Comparison of ENCODE assay signal across 8 mouse cellular contexts in the genomic region with DNA sequence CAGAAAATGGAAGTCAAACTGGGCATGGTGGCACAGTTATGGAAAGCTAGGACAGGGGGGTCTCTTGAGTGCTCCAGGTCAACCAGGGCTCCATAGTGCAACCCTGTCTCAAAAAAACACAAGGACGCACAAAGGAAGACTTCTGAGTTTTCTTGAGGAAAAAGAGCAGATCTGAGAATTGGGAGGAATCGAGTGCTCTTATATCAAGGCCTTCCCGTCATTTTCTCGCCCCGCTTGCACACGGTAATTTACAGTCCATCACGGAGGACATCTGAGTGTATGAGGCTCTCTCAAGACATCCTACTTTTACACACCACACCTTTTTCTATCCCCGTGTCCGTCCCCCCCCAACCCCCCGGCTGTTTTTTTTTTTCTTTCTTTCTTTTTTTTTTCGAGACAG. TPM values are rescaled to one million over a fixed set of nuclear protein-coding genes. Genes with fewer than 3 reads are reported as not detected.
DNase-seq lines count a peak whose midpoint lies in the region; ATAC-seq and TF ChIP-seq lines count a peak whose summit lies in the region.

No protein-coding gene starts in this region.

- peak overlapping the region; percentile 90 for H3K9ac ChIP-seq in heart, embryonic 12.5 days
- H3K9ac ChIP-seq in forebrain, embryonic 12.5 days, result no peak overlapping the region; the same call in 1 of the 2 replicates
- H3K9ac ChIP-seq in liver, postnatal 0 days (replicated peaks), result peak overlapping the region; percentile 95

- H3K36me3 ChIP-seq in heart, embryonic 12.5 days, result peaks cover 10% of the 10 kb centered on the region
- H3K36me3 ChIP-seq in E14TG2a.4 (ENCODE audit: insufficient read depth, low read length), result peaks cover 19% of the 10 kb centered on the region
- peaks cover 11% of the 10 kb centered on the region for H3K36me3 ChIP-seq in forebrain, embryonic 12.5 days (replicated peaks)
- H3K36me3 ChIP-seq in liver, postnatal 0 days (replicated peaks; ENCODE audit: insufficient read depth, low read length), result peaks cover 5% of the 10 kb centered on the region

- WGBS in heart, embryonic 12.5 days, result 52% methylated on average over 11 of the region's 11 CpGs
- 71% methylated on average over 11 of the region's 11 CpGs for WGBS in forebrain, embryonic 12.5 days
- 35% methylated on average over 11 of the region's 11 CpGs for WGBS in liver, postnatal 0 days (ENCODE audit: insufficient replicate concordance)

- H3K4me2 ChIP-seq in heart, embryonic 12.5 days, result peak overlapping the region; percentile 81
- H3K4me2 ChIP-seq in forebrain, embryonic 12.5 days, result peak overlapping the region; percentile 76
- peak overlapping the region; percentile 88 for H3K4me2 ChIP-seq in liver, postnatal 0 days (ENCODE audit: low read depth, low read length)

- ATAC-seq in heart, embryonic 12.5 days (ENCODE audit: insufficient number of reproducible peaks, low FRiP score), result no peak
- no peak; the same call in 1 of the 2 replicates for ATAC-seq in forebrain, embryonic 12.5 days (ENCODE audit: low FRiP score)
- ATAC-seq in liver, postnatal 0 days, result no peak

- H3K9me3 ChIP-seq in heart, embryonic 12.5 days (replicated peaks), result no peaks in the 10 kb centered on the region
- H3K9me3 ChIP-seq in E14TG2a.4 (ENCODE audit: low read length), result no peaks in the 10 kb centered on the region
- H3K9me3 ChIP-seq in forebrain, embryonic 12.5 days, result no peaks in the 10 kb centered on the region
- H3K9me3 ChIP-seq in liver, postnatal 0 days (ENCODE audit: low read length), result no peaks in the 10 kb centered on the region

- H3K27ac ChIP-seq in heart, embryonic 12.5 days (ENCODE audit: poor library complexity, severe bottlenecking), result no peak overlapping the region
- H3K27ac ChIP-seq in forebrain, embryonic 12.5 days, result no peak overlapping the region
- peak overlapping the region; percentile 96 for H3K27ac ChIP-seq in liver, postnatal 0 days (ENCODE audit: low read depth)

- H3K27me3 ChIP-seq in heart, embryonic 12.5 days (replicated peaks), result 0 out of 2 replicates have a peak, but pooled peaks cover 5% of the 10 kb centered on the region
- no peaks in the 10 kb centered on the region for H3K27me3 ChIP-seq in E14TG2a.4 (ENCODE audit: insufficient read depth, low read length)
- no peaks in the 10 kb centered on the region for H3K27me3 ChIP-seq in forebrain, embryonic 12.5 days
- H3K27me3 ChIP-seq in liver, postnatal 0 days (ENCODE audit: insufficient read depth, low read length), result no peaks in the 10 kb centered on the region

- H3K4me1 ChIP-seq in heart, embryonic 12.5 days (replicated peaks), result peaks cover 16% of the 10 kb centered on the region; the same call in 1 of the 2 replicates
- H3K4me1 ChIP-seq in E14TG2a.4 (replicated peaks; ENCODE audit: low read depth, low read length), result peaks cover 45% of the 10 kb centered on the region
- peaks cover 17% of the 10 kb centered on the region for H3K4me1 ChIP-seq in forebrain, embryonic 12.5 days
- H3K4me1 ChIP-seq in liver, postnatal 0 days (ENCODE audit: insufficient read depth), result peaks cover 23% of the 10 kb centered on the region

- no peak for TF ChIP-seq EP300 in liver, postnatal 0 days (IDR thresholded peaks at IDR 0.05; ENCODE audit: low read depth)

- intact Hi-C loops in heart, postnatal 10 days (cut with DNase I), result loop anchor here (2.0 kb wide), 3 partner anchors 23 to 87 kb away; partner anchors contain the start of gene Uck2

- TF ChIP-seq CTCF in E14TG2a.4 (conservative IDR thresholded peaks at IDR 0.05; ENCODE audit: low read length), result no peak
- TF ChIP-seq CTCF in liver, postnatal 0 days (IDR thresholded peaks at IDR 0.05; ENCODE audit: low read depth), result no peak

- no peak for DNase-seq in heart, postnatal 10 days
- DNase-seq in liver, postnatal 0 days, result no peak
- DNase-seq in adrenal gland, postnatal 25 days, result no peak
- DNase-seq in B cell, adult 2 months, result no peak
- no peak for DNase-seq in layer of hippocampus, adult 9-10 months (ENCODE audit: low spot score)

- peak overlapping the region; percentile 69 for H3K4me3 ChIP-seq in heart, embryonic 12.5 days
- peak overlapping the region; percentile 95 for H3K4me3 ChIP-seq in E14TG2a.4 (replicated peaks; ENCODE audit: low read length)
- H3K4me3 ChIP-seq in forebrain, embryonic 12.5 days (replicated peaks), result peak overlapping the region; percentile 74
- peak overlapping the region; percentile 87 for H3K4me3 ChIP-seq in liver, postnatal 0 days (ENCODE audit: low read depth, low read length)

RNA-seq across cellular contexts. Expression of gene Tmco1, which starts 0.5 kb away (rescaled TPM):
- 79.7 and 83.1 TPM in 2 replicates for polyA plus RNA-seq in heart, embryonic 12.5 days (2016; fragmentation: Nextera tagmentation; extraction: Ambion mirVana)
- total RNA-seq in heart, postnatal 10 days (2021), result 10 to 100 TPM; 84.6 to 94.3 TPM
- 68.3 and 70.9 TPM in 2 replicates for polyA plus RNA-seq in forebrain, embryonic 12.5 days (2016; fragmentation: Nextera tagmentation; extraction: Ambion mirVana)
- 54.6 and 57.6 TPM in 2 replicates for polyA plus RNA-seq in liver, postnatal 0 days (2015; fragmentation: Nextera tagmentation; extraction: Ambion mirVana)
- total RNA-seq in adrenal gland, postnatal 25 days (2021), result 151 and 164 TPM in 2 replicates

RNA-seq across cellular contexts. Expression of gene Uck2, which starts 22.6 kb away (rescaled TPM):
- 68.9 and 75.3 TPM in 2 replicates for polyA plus RNA-seq in heart, embryonic 12.5 days (2016; fragmentation: Nextera tagmentation; extraction: Ambion mirVana)
- 10 to 100 TPM; 55.1 to 56.9 TPM for total RNA-seq in heart, postnatal 10 days (2021)
- 119 and 123 TPM in 2 replicates for polyA plus RNA-seq in forebrain, embryonic 12.5 days (2016; fragmentation: Nextera tagmentation; extraction: Ambion mirVana)
- 18.6 and 20.9 TPM in 2 replicates for polyA plus RNA-seq in liver, postnatal 0 days (2015; fragmentation: Nextera tagmentation; extraction: Ambion mirVana)
- total RNA-seq in adrenal gland, postnatal 25 days (2021), result 47.5 and 53.1 TPM in 2 replicates

RNA-seq across cellular contexts. Expression of gene Aldh9a1, which starts 42.1 kb away (rescaled TPM):
- polyA plus RNA-seq in heart, embryonic 12.5 days (2016; fragmentation: Nextera tagmentation; extraction: Ambion mirVana), result 27.1 and 27.6 TPM in 2 replicates
- total RNA-seq in heart, postnatal 10 days (2021), result 10 to 100 TPM; 29.1 to 34.2 TPM
- polyA plus RNA-seq in forebrain, embryonic 12.5 days (2016; fragmentation: Nextera tagmentation; extraction: Ambion mirVana), result 33.0 and 35.7 TPM in 2 replicates
- polyA plus RNA-seq in liver, postnatal 0 days (2015; fragmentation: Nextera tagmentation; extraction: Ambion mirVana), result 76.4 and 80.8 TPM in 2 replicates
- total RNA-seq in adrenal gland, postnatal 25 days (2021), result 64.4 and 67.5 TPM in 2 replicates
